In genomic region chr6:147871033-147871432, GRCm38 (mm10) we compare ENCODE assay signal across 23 mouse cellular contexts.
"Had no signal": no experiment of that assay in that cellular context is flagged by ENCODE, and none has a peak within 500 bp of the region (broad histone marks: within the 10 kb centered on the region; RNA-seq: fewer than 3 reads in every experiment).

No protein-coding gene starts in this region.

- H3K4me1 ChIP-seq: heart, embryonic 13.5 days; heart, embryonic 15.5 days; hindbrain, embryonic 13.5 days; hindbrain, embryonic 15.5 days; limb, embryonic 13.5 days; limb, embryonic 15.5 days; liver, embryonic 12.5 days had no signal

- H3K4me2 ChIP-seq: heart, embryonic 11.5 days; heart, embryonic 13.5 days; heart, embryonic 15.5 days; hindbrain, embryonic 13.5 days; hindbrain, embryonic 15.5 days; limb, embryonic 13.5 days; limb, embryonic 15.5 days; liver, embryonic 12.5 days had no signal

- H3K4me3 ChIP-seq: heart, adult 2 months; heart, embryonic 13.5 days; heart, embryonic 15.5 days; hindbrain, embryonic 13.5 days; hindbrain, embryonic 15.5 days; limb, embryonic 13.5 days; limb, embryonic 15.5 days; liver, embryonic 12.5 days had no signal

- H3K9ac ChIP-seq: heart, embryonic 13.5 days; heart, embryonic 15.5 days; hindbrain, embryonic 13.5 days; hindbrain, embryonic 15.5 days; limb, embryonic 13.5 days; limb, embryonic 15.5 days; liver, embryonic 12.5 days; liver, embryonic 14.5 days had no signal

- H3K27ac ChIP-seq: heart, adult 2 months; heart, embryonic 13.5 days; heart, embryonic 15.5 days; hindbrain, embryonic 13.5 days; hindbrain, embryonic 15.5 days; hindbrain, postnatal 0 days; limb, embryonic 13.5 days; limb, embryonic 15.5 days; liver, embryonic 12.5 days; liver, embryonic 14.5 days had no signal

- ATAC-seq: hindbrain, postnatal 0 days; intestine, embryonic 16.5 days; liver, embryonic 12.5 days had no signal

- H3K27me3 ChIP-seq: heart, embryonic 13.5 days; heart, embryonic 15.5 days; hindbrain, embryonic 13.5 days; hindbrain, embryonic 15.5 days; limb, embryonic 13.5 days; limb, embryonic 15.5 days; liver, embryonic 12.5 days had no signal

- H3K36me3 ChIP-seq: heart, embryonic 13.5 days; heart, embryonic 15.5 days; hindbrain, embryonic 13.5 days; hindbrain, embryonic 15.5 days; limb, embryonic 13.5 days; limb, embryonic 15.5 days; liver, embryonic 12.5 days had no signal

- H3K9me3 ChIP-seq: heart, embryonic 13.5 days; heart, embryonic 15.5 days; hindbrain, embryonic 13.5 days; hindbrain, embryonic 15.5 days; limb, embryonic 13.5 days; limb, embryonic 15.5 days; liver, embryonic 12.5 days had no signal

- DNase-seq: gastrocnemius, postnatal 14 days; gastrocnemius, postnatal 36 days; heart, adult 11 months; heart, adult 2 months; heart, postnatal 14 days; heart, postnatal 36 days; kidney, adult 11 months; kidney, adult 8-10 months; kidney, postnatal 36 days; layer of hippocampus, adult 9-11 months; layer of hippocampus, postnatal 36 days; left cerebral cortex, postnatal 4 days had no signal
